In genomic region chr1:152766804-152767748, GRCm38 (mm10) we compare ENCODE assay signal across 8 mouse cellular contexts. TPM values are rescaled to one million over a fixed set of nuclear protein-coding genes. Genes with fewer than 3 reads are reported as not detected.
DNase-seq lines count a peak whose midpoint lies in the region; ATAC-seq and TF ChIP-seq lines count a peak whose summit lies in the region.
"Had no signal": no experiment of that assay in that cellular context is flagged by ENCODE, and none has a peak within 500 bp of the region (broad histone marks: within the 10 kb centered on the region; RNA-seq: fewer than 3 reads in every experiment).

No protein-coding gene starts in this region.

- H3K9ac ChIP-seq in lung, postnatal 0 days (replicated peaks; ENCODE audit: low read depth): peak overlapping the region; percentile 90
- peak overlapping the region; percentile 99 for H3K9ac ChIP-seq in stomach, postnatal 0 days (ENCODE audit: low read length)

- TF ChIP-seq EP300 in lung, postnatal 0 days (IDR thresholded peaks at IDR 0.05): no peak
- no peak for TF ChIP-seq EP300 in stomach, postnatal 0 days (optimal IDR thresholded peaks at IDR 0.05)

- peak overlapping the region; percentile 89 for H3K4me2 ChIP-seq in lung, postnatal 0 days (replicated peaks; ENCODE audit: low read depth, low read length)
- peak overlapping the region; percentile 58 for H3K4me2 ChIP-seq in stomach, postnatal 0 days (replicated peaks; ENCODE audit: low read depth)

- ATAC-seq in megakaryocyte, adult 5-6 weeks (ENCODE audit: poor library complexity, severe bottlenecking): no peak; the same call in 1 of the 2 replicates
- peak; percentile 49 for ATAC-seq in erythroblast, adult 5-6 weeks (replicated peaks; ENCODE audit: low FRiP score, poor library complexity, severe bottlenecking)
- peak; percentile 2 for ATAC-seq in inflammation-experienced regulatory T-cells, adult 6 months
- ATAC-seq in lung, postnatal 0 days: peak; percentile 37
- peak; percentile 59; the same call in 1 of the 2 replicates for ATAC-seq in stomach, postnatal 0 days (ENCODE audit: low FRiP score, low TSS enrichment)

- TF ChIP-seq CTCF in lung, postnatal 0 days (IDR thresholded peaks at IDR 0.05): no peak; the same call in 1 of the 2 replicates
- TF ChIP-seq CTCF in stomach, postnatal 0 days (IDR thresholded peaks at IDR 0.05; ENCODE audit: low read depth): no peak

- under 1% methylated on average over 60 of the region's 60 CpGs for WGBS in lung, postnatal 0 days
- 1% methylated on average over 57 of the region's 60 CpGs for WGBS in stomach, postnatal 0 days

- peaks cover 39% of the 10 kb centered on the region for H3K36me3 ChIP-seq in megakaryocyte, embryonic 14.5 days (replicated peaks; ENCODE audit: low read length)
- peaks cover 15% of the 10 kb centered on the region for H3K36me3 ChIP-seq in lung, postnatal 0 days (ENCODE audit: insufficient read depth, low read length)
- 0 out of 2 replicates have a peak, but pooled peaks cover 5% of the 10 kb centered on the region for H3K36me3 ChIP-seq in stomach, postnatal 0 days (ENCODE audit: control insufficient read depth, insufficient read depth, low read length)

- H3K4me1 ChIP-seq in megakaryocyte, embryonic 14.5 days: peaks cover 30% of the 10 kb centered on the region
- H3K4me1 ChIP-seq in lung, postnatal 0 days (ENCODE audit: insufficient read depth, low read depth, low read length): peaks cover 6% of the 10 kb centered on the region; the same call in 1 of the 2 replicates
- H3K4me1 ChIP-seq in stomach, postnatal 0 days (replicated peaks; ENCODE audit: control insufficient read depth, insufficient read depth): 0 out of 2 replicates have a peak, but pooled peaks cover 2% of the 10 kb centered on the region

- H3K9me3 ChIP-seq in megakaryocyte, embryonic 14.5 days: no peaks in the 10 kb centered on the region
- H3K9me3 ChIP-seq in lung, postnatal 0 days (ENCODE audit: low read length): no peaks in the 10 kb centered on the region
- H3K9me3 ChIP-seq in stomach, postnatal 0 days (ENCODE audit: control insufficient read depth, low read length): no peaks in the 10 kb centered on the region

- H3K27ac ChIP-seq in lung, postnatal 0 days (ENCODE audit: low read length): peak overlapping the region; percentile 91
- peak overlapping the region; percentile 98 for H3K27ac ChIP-seq in stomach, postnatal 0 days (replicated peaks)

- peak; percentile 34 for DNase-seq in R1 (ENCODE audit: low read depth, low spot score)
- DNase-seq in lung, postnatal 0 days (ENCODE audit: low spot score): peak; percentile 42
- DNase-seq in stomach, postnatal 0 days (ENCODE audit: low spot score): no peak

- peak overlapping the region; percentile 97 for H3K4me3 ChIP-seq in megakaryocyte, embryonic 14.5 days (replicated peaks)
- peak overlapping the region; percentile 97 for H3K4me3 ChIP-seq in lung, postnatal 0 days (ENCODE audit: low read depth, low read length)
- H3K4me3 ChIP-seq in stomach, postnatal 0 days (ENCODE audit: low read depth, low read length): peak overlapping the region; percentile 99

- peaks cover 15% of the 10 kb centered on the region for H3K27me3 ChIP-seq in megakaryocyte, embryonic 14.5 days (replicated peaks)
- H3K27me3 ChIP-seq in lung, postnatal 0 days (replicated peaks; ENCODE audit: insufficient read depth, low read length): no peaks in the 10 kb centered on the region
- H3K27me3 ChIP-seq in stomach, postnatal 0 days (ENCODE audit: control insufficient read depth, insufficient read depth, low read length): no peaks in the 10 kb centered on the region

RNA-seq across cellular contexts. Expression of gene Arpc5, which starts 0.7 kb away (rescaled TPM):
- 108 and 673 TPM in 2 replicates for polyA plus RNA-seq in megakaryocyte, embryonic 14.5 days (2012; ENCODE audit: insufficient read depth, low replicate concordance)
- 786 and 868 TPM in 2 replicates for total RNA-seq in megakaryocyte, adult 5-6 weeks (2015)
- total RNA-seq in megakaryocyte, adult 5-6 weeks (2017): 396 and 424 TPM in 2 replicates
- total RNA-seq in erythroblast, adult 5-6 weeks (2015; ENCODE audit: low replicate concordance): 170 and 173 TPM in 2 replicates
- total RNA-seq in erythroblast, adult 5-6 weeks (2017; ENCODE audit: low replicate concordance): 68.9 and 74.2 TPM in 2 replicates
- polyA plus RNA-seq in inflammation-experienced regulatory T-cells, adult 6 months (2017; shearing (Covaris generic)): 100 to 1,000 TPM; 480 to 854 (median 552) TPM
- 376 and 377 TPM in 2 replicates for polyA plus RNA-seq in lung, postnatal 0 days (2015; fragmentation: Nextera tagmentation; extraction: Ambion mirVana)
- polyA plus RNA-seq in stomach, postnatal 0 days (2015; fragmentation: Nextera tagmentation; extraction: Ambion mirVana): 350 and 355 TPM in 2 replicates

RNA-seq across cellular contexts. Expression of gene Rgl1, which starts 0.9 kb away (rescaled TPM):
- polyA plus RNA-seq in megakaryocyte, embryonic 14.5 days (2012; ENCODE audit: insufficient read depth, low replicate concordance): 1.1 and 2.7 TPM in 2 replicates
- 1.7 and 3.0 TPM in 2 replicates for total RNA-seq in megakaryocyte, adult 5-6 weeks (2015)
- 2.9 TPM in 2 replicates for total RNA-seq in megakaryocyte, adult 5-6 weeks (2017)
- 5.8 and 13.6 TPM in 2 replicates for total RNA-seq in erythroblast, adult 5-6 weeks (2015; ENCODE audit: low replicate concordance)
- total RNA-seq in erythroblast, adult 5-6 weeks (2017; ENCODE audit: low replicate concordance): 14.4 and 46.6 TPM in 2 replicates
- under 1 TPM in 2 of 3 experiments, not detected in 1; 0.74 to 0.94 TPM for polyA plus RNA-seq in inflammation-experienced regulatory T-cells, adult 6 months (2017; shearing (Covaris generic))
- polyA plus RNA-seq in lung, postnatal 0 days (2015; fragmentation: Nextera tagmentation; extraction: Ambion mirVana): 33.2 and 44.4 TPM in 2 replicates
- polyA plus RNA-seq in stomach, postnatal 0 days (2015; fragmentation: Nextera tagmentation; extraction: Ambion mirVana): 21.0 and 23.0 TPM in 2 replicates

RNA-seq across cellular contexts. Expression of gene Apobec4, which starts 16.7 kb away (rescaled TPM):
- not detected in 2 replicates for polyA plus RNA-seq in megakaryocyte, embryonic 14.5 days (2012; ENCODE audit: insufficient read depth, low replicate concordance)
- total RNA-seq in megakaryocyte, adult 5-6 weeks (2015): not detected in 2 replicates
- total RNA-seq in megakaryocyte, adult 5-6 weeks (2017): not detected in 2 replicates
- total RNA-seq in erythroblast, adult 5-6 weeks (2015; ENCODE audit: low replicate concordance): not detected in 2 replicates
- total RNA-seq in erythroblast, adult 5-6 weeks (2017; ENCODE audit: low replicate concordance): 0.51 TPM in 1 of 2 replicates, not detected in the other
- not detected for polyA plus RNA-seq in inflammation-experienced regulatory T-cells, adult 6 months (2017; shearing (Covaris generic))
- polyA plus RNA-seq in lung, postnatal 0 days (2015; fragmentation: Nextera tagmentation; extraction: Ambion mirVana): 0.50 and 0.74 TPM in 2 replicates
- polyA plus RNA-seq in stomach, postnatal 0 days (2015; fragmentation: Nextera tagmentation; extraction: Ambion mirVana): not detected in 2 replicates
- total RNA-seq: gastrocnemius, postnatal 36 days had no signal

RNA-seq across cellular contexts. Expression of gene Ncf2, which starts 32.9 kb away (rescaled TPM):
- 5.1 and 21.6 TPM in 2 replicates for polyA plus RNA-seq in megakaryocyte, embryonic 14.5 days (2012; ENCODE audit: insufficient read depth, low replicate concordance)
- total RNA-seq in megakaryocyte, adult 5-6 weeks (2015): 252 and 267 TPM in 2 replicates
- 373 and 410 TPM in 2 replicates for total RNA-seq in megakaryocyte, adult 5-6 weeks (2017)
- 40.0 and 42.4 TPM in 2 replicates for total RNA-seq in erythroblast, adult 5-6 weeks (2015; ENCODE audit: low replicate concordance)
- 35.7 and 41.1 TPM in 2 replicates for total RNA-seq in erythroblast, adult 5-6 weeks (2017; ENCODE audit: low replicate concordance)
- 1 to 10 TPM; 2.4 to 5.4 (median 2.8) TPM for polyA plus RNA-seq in inflammation-experienced regulatory T-cells, adult 6 months (2017; shearing (Covaris generic))
- 9.6 and 12.0 TPM in 2 replicates for polyA plus RNA-seq in lung, postnatal 0 days (2015; fragmentation: Nextera tagmentation; extraction: Ambion mirVana)
- polyA plus RNA-seq in stomach, postnatal 0 days (2015; fragmentation: Nextera tagmentation; extraction: Ambion mirVana): 2.5 and 2.6 TPM in 2 replicates
